Mouse (Mus musculus): ENCODE measurements around the gene Orc1.
A peak's percentile ranks its signal among the peaks of the same experiment; 100 is the strongest.

Orc1 gene

GRCm38 (mm10) chr4:108578840-108579742, at the start of gene Orc1, which contains the start of gene Prpf38a:
TSS of gene Orc1 (plus strand) at chr4:108579423.
TSS of gene Prpf38a (minus strand) at chr4:108579336.
- peak; percentile 100 for DNase-seq (ENCODE audit: low spot score)

- DNase-seq (ENCODE audit: low spot score) = no peak
These were observed 39.5 kb upstream of the Orc1 start for GRCm38 (mm10) chr4:108539701-108540100.

- no peak for DNase-seq (ENCODE audit: low spot score)
These were observed 14.2 kb upstream of the Orc1 start for GRCm38 (mm10) chr4:108565026-108565425.

GRCm38 (mm10) chr4:108572644-108573043, 6.6 kb upstream of the Orc1 start:
- DNase-seq (ENCODE audit: low spot score) = no peak

GRCm38 (mm10) chr4:108579743-108580411, 654 bp downstream of the Orc1 start:
- DNase-seq (ENCODE audit: low spot score) = no peak

GRCm38 (mm10) chr4:108593376-108593775, 14.2 kb downstream of the Orc1 start:
- no peak for DNase-seq (ENCODE audit: low spot score)

- DNase-seq (ENCODE audit: low spot score) = no peak
These were observed 16.6 kb downstream of the Orc1 start for GRCm38 (mm10) chr4:108595785-108596184.

GRCm38 (mm10) chr4:108598306-108598705, 19.1 kb downstream of the Orc1 start:
- DNase-seq (ENCODE audit: low spot score) = no peak

- DNase-seq (ENCODE audit: low spot score) = no peak
These were observed 22.6 kb downstream of the Orc1 start for GRCm38 (mm10) chr4:108601870-108602269.

- no peak for DNase-seq (ENCODE audit: low spot score)
These were observed 29.4 kb downstream of the Orc1 start for GRCm38 (mm10) chr4:108608651-108609050.

- no peak for DNase-seq (ENCODE audit: low spot score)
These were observed 31.7 kb downstream of the Orc1 start for GRCm38 (mm10) chr4:108610935-108611334.

GRCm38 (mm10) chr4:108618586-108618985, 39.4 kb downstream of the Orc1 start:
- DNase-seq (ENCODE audit: low spot score) = no peak

- DNase-seq (ENCODE audit: low spot score) = peak; percentile 47
These were observed 39.9 kb downstream of the Orc1 start for GRCm38 (mm10) chr4:108619165-108619564.

GRCm38 (mm10) chr4:108619587-108620341, 40.5 kb downstream of the Orc1 start, which contains the start of gene Cc2d1b:
TSS of gene Cc2d1b (plus strand) at chr4:108619940.
- peak; percentile 85 for DNase-seq (ENCODE audit: low spot score)

- DNase-seq (ENCODE audit: low spot score) = no peak
These were observed 41.3 kb downstream of the Orc1 start for GRCm38 (mm10) chr4:108620536-108620935.

GRCm38 (mm10) chr4:108621504-108621903, 42.3 kb downstream of the Orc1 start:
- no peak for DNase-seq (ENCODE audit: low spot score)

GRCm38 (mm10) chr4:108627066-108627465, 47.8 kb downstream of the Orc1 start:
- DNase-seq (ENCODE audit: low spot score) = no peak

- DNase-seq (ENCODE audit: low spot score) = no peak
These were observed 50.2 kb downstream of the Orc1 start for GRCm38 (mm10) chr4:108629363-108629880.

GRCm38 (mm10) chr4:108630096-108630495, 50.9 kb downstream of the Orc1 start:
- DNase-seq (ENCODE audit: low spot score) = no peak

- DNase-seq (ENCODE audit: low spot score) = no peak
These were observed 52.4 kb downstream of the Orc1 start for GRCm38 (mm10) chr4:108631616-108632015.

GRCm38 (mm10) chr4:108633703-108634102, 54.5 kb downstream of the Orc1 start:
- DNase-seq (ENCODE audit: low spot score) = no peak

GRCm38 (mm10) chr4:108634696-108635095, 55.5 kb downstream of the Orc1 start:
- no peak for DNase-seq (ENCODE audit: low spot score)

Measured in retina, embryonic 14.5 days (tissue).